Mouse (Mus musculus) forebrain, postnatal 0 days (tissue): ENCODE measurements around the gene Tmem246. TPM values are rescaled to one million over a fixed set of nuclear protein-coding genes. Genes with fewer than 3 reads are reported as not detected.

ENCODE experiments used
- ATAC-seq: fragments of 200-750 bp; cut with Nextera tagmentation; 2 replicates; pipeline ENCODE4 v1.8.0; 2017; ENCODE audit warnings: mild to moderate bottlenecking, moderate library complexity
- DNase-seq: peaks from one replicate; pipeline ENCODE4 v3.0.0-alpha.2; 2015
- H3K27ac ChIP-seq: fragments of 300-500 bp; sonication (generic); 2 replicates; pipeline ENCODE4 v1.5.1; 2014; ENCODE audit warnings: low read depth, mild to moderate bottlenecking, antibody characterized with exemption, low read length, moderate library complexity, mixed read lengths
- H3K27me3 ChIP-seq: fragments of 300-500 bp; sonication (generic); 2 replicates; pipeline ENCODE4 v1.6.1; 2014; ENCODE audit warnings: mild to moderate bottlenecking, low read length, mixed read lengths; ENCODE audit not compliant: insufficient read depth
- H3K36me3 ChIP-seq: fragments of 300-500 bp; sonication (generic); 2 replicates; pipeline ENCODE4 v1.6.1; 2014; ENCODE audit warnings: mild to moderate bottlenecking, moderate library complexity; ENCODE audit not compliant: insufficient read depth
- H3K4me1 ChIP-seq: fragments of 300-500 bp; sonication (generic); 2 replicates; pipeline ENCODE4 v1.6.1; 2014; ENCODE audit warnings: antibody characterized with exemption; ENCODE audit not compliant: insufficient read depth
- H3K4me2 ChIP-seq: fragments of 300-500 bp; sonication (generic); 2 replicates; pipeline ENCODE4 v1.6.1; 2014; ENCODE audit warnings: low read depth, mild to moderate bottlenecking, moderate library complexity
- H3K4me3 ChIP-seq: fragments of 300-500 bp; sonication (generic); 2 replicates; pipeline ENCODE4 v1.5.1; 2014; ENCODE audit warnings: low read depth, low read length, mixed read lengths
- H3K9ac ChIP-seq: fragments of 300-500 bp; sonication (generic); 2 replicates; pipeline ENCODE4 v1.6.1; 2014; ENCODE audit warnings: mild to moderate bottlenecking
- H3K9me3 ChIP-seq: fragments of 300-500 bp; sonication (generic); 2 replicates; pipeline ENCODE4 v1.6.1; 2016; ENCODE audit warnings: low read length
- CTCF ChIP-seq: sonication (generic); IDR thresholded peaks from 2 replicates; pipeline ENCODE4 v1.5.1; 2016; ENCODE audit warnings: antibody characterized with exemption, control low read depth, low read depth
- WGBS: fragments of 180-500 bp; shearing (Covaris S2); extraction: QIAGEN DNeasy Blood & Tissue Kit; methylation state at CpG from one replicate; pipeline ENCODE4 v1.1.7; 2014; 5-methylcytosine and 5-hydroxymethylcytosine counted together
- polyA plus RNA-seq: library from polyadenylated mRNA; unstranded; fragments of >200 nt; fragmentation: Nextera tagmentation; extraction: Ambion mirVana; gene quantifications from 2 replicates; pipeline ENCODE4 v1.2.1, GENCODE M21; 2015
- total RNA-seq: library from RNA; depleted of rRNA; stranded (reverse); fragments of >200 nt; gene quantifications from 2 replicates; pipeline ENCODE4 v1.2.3, GENCODE M21; 2014

The Tmem246 gene
- total and polyA plus RNA-seq, 2 experiments from 2014 or later, result 93.2 to 119 TPM

GRCm38 (mm10) chr4:49549383-49549782 is 48.3 kb downstream of the Tmem246 start, which contains the start of gene Aldob:
Gene Aldob, minus strand, starts transcription at chr4:49549546.
- H3K4me1 ChIP-seq, result no peaks in the 10 kb centered on the region
- TF ChIP-seq CTCF, result no peak
- no peaks in the 10 kb centered on the region for H3K36me3 ChIP-seq
- no peaks in the 10 kb centered on the region for H3K27me3 ChIP-seq
- H3K4me3 ChIP-seq, result no peak within 1 kb of the TSS
- no peak within 1 kb of the TSS for H3K4me2 ChIP-seq
- H3K9me3 ChIP-seq, result no peaks in the 10 kb centered on the region
- WGBS, result 69% methylated on average over 3 of the region's 3 CpGs
- DNase-seq (no peak), ATAC-seq (no peak)
- no peak within 1 kb of the TSS for H3K27ac ChIP-seq
- H3K9ac ChIP-seq, result no peak within 1 kb of the TSS

- 90% methylated on average over 7 of the region's 7 CpGs for whole genome bisulfite sequencing
- Histone ChIP-seq H3K9me3 (no peaks in the 10 kb centered on the region), H3K4me1 (no peaks in the 10 kb centered on the region), H3K9ac (no peak overlapping the region), H3K27me3 (no peaks in the 10 kb centered on the region), H3K4me2 (no peak overlapping the region), H3K27ac (no peak overlapping the region), H3K4me3 (no peak overlapping the region), H3K36me3 (no peaks in the 10 kb centered on the region)
- DNase-seq (no peak), ATAC-seq (no peak)
- TF ChIP-seq CTCF, result no peak
These were observed 50.0 kb downstream of the Tmem246 start for GRCm38 (mm10) chr4:49547544-49548219.

DNA sequence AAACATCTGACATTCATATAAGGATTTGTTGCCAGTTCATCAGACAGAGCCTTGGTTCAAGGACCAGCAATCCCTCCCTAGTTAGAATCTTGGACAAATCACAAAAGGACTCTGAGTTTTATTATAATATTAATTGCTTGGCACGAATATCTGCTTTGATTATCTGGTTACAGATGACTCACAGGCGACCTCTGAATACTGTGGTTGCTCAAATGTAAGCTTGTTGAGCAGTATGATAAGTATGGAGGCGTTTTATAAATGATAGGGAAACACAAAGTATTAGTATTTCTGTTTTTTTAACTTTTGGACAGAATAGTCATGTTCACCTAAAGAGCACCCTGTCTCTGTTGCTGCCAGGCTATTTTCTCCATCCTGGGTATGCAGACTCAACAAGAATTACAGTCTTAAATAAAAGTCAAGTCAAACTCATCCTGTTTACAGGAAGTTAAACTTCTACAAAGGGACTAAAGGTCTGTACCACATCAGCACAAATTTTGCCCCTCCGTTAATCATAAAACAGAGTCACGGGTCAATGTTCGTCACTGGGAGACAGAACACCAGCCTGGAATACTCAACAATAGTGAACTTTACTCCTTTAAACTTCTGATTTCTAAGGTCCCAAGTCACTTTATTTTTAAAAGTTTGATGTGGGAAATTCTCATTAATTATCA is 50.7 kb downstream of the Tmem246 start:
- Histone ChIP-seq H3K9me3 (no peaks in the 10 kb centered on the region), H3K4me3 (no peak overlapping the region), H3K27ac (no peak overlapping the region), H3K4me1 (no peaks in the 10 kb centered on the region), H3K27me3 (no peaks in the 10 kb centered on the region), H3K9ac (no peak overlapping the region), H3K4me2 (no peak overlapping the region), H3K36me3 (no peaks in the 10 kb centered on the region)
- 77% methylated on average over 6 of the region's 6 CpGs for WGBS
- no peak for TF ChIP-seq CTCF
- DNase-seq, result no peak
- ATAC-seq, result no peak

DNA sequence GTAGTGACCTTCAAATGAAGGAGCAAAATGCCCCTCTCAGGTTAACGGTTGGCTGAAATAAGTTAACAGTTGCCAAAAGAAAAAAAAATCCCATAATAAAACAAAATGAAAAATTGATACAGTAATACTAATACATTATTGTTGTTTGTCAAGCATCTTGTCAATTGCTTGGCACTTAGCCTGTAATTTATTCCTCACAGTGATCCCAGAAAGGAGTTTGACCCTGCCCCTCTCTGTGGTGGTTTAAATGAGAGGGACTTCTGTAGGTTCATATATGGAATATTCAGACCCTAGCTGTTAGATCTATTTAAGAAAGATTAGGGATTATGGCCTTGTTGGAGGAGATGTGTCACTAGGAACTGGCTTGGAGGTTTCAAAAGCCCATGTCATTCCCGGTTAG is 51.6 kb downstream of the Tmem246 start:
- no peak overlapping the region for H3K4me2 ChIP-seq
- no peak for DNase-seq
- no peaks in the 10 kb centered on the region for H3K36me3 ChIP-seq
- no peaks in the 10 kb centered on the region for H3K27me3 ChIP-seq
- WGBS, result 86% methylated on average over 2 of the region's 2 CpGs
- H3K27ac ChIP-seq, result no peak overlapping the region
- H3K4me3 ChIP-seq, result no peak overlapping the region
- no peak for TF ChIP-seq CTCF
- H3K4me1 ChIP-seq, result no peaks in the 10 kb centered on the region
- H3K9ac ChIP-seq, result no peak overlapping the region
- no peak for ATAC-seq
- no peaks in the 10 kb centered on the region for H3K9me3 ChIP-seq

- DNase-seq (no peak), ATAC-seq (no peak)
- no peak overlapping the region for H3K9ac ChIP-seq
- H3K4me2 ChIP-seq, result no peak overlapping the region
- no peak overlapping the region for H3K4me3 ChIP-seq
- no peak for TF ChIP-seq CTCF
- 61% methylated on average over 3 of the region's 3 CpGs for WGBS
- no peak overlapping the region for H3K27ac ChIP-seq
- H3K4me1 ChIP-seq, result no peaks in the 10 kb centered on the region
- H3K36me3 ChIP-seq, result no peaks in the 10 kb centered on the region
- H3K9me3 ChIP-seq, result no peaks in the 10 kb centered on the region
- H3K27me3 ChIP-seq, result no peaks in the 10 kb centered on the region
These were observed 56.7 kb downstream of the Tmem246 start for GRCm38 (mm10) chr4:49540966-49541365.

DNA sequence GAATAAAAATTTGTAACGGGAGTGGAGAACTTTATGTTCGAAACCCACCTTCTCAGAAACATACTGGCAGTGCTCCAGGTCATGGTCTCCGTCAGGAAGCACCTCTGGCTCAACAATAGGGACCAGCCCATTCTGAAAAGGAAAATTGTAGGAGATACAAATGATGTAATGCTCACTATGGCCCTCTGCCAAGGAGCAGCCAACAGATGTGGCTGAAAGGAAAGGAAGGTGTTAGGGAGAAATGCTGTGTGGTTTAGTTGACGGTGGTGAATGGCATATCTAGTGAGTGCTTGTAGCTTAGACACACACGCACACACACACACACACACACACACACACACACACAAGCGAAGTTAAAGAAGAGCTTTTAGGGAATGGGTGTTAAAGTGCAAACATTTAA is 58.0 kb downstream of the Tmem246 start:
- no peak overlapping the region for H3K4me3 ChIP-seq
- H3K4me2 ChIP-seq, result no peak overlapping the region
- H3K4me1 ChIP-seq, result no peaks in the 10 kb centered on the region
- DNase-seq (no peak), ATAC-seq (no peak)
- H3K9me3 ChIP-seq, result no peaks in the 10 kb centered on the region
- no peaks in the 10 kb centered on the region for H3K27me3 ChIP-seq
- no peak overlapping the region for H3K9ac ChIP-seq
- H3K36me3 ChIP-seq, result no peaks in the 10 kb centered on the region
- 53% methylated on average over 6 of the region's 6 CpGs for WGBS
- TF ChIP-seq CTCF, result no peak
- no peak overlapping the region for H3K27ac ChIP-seq

DNA sequence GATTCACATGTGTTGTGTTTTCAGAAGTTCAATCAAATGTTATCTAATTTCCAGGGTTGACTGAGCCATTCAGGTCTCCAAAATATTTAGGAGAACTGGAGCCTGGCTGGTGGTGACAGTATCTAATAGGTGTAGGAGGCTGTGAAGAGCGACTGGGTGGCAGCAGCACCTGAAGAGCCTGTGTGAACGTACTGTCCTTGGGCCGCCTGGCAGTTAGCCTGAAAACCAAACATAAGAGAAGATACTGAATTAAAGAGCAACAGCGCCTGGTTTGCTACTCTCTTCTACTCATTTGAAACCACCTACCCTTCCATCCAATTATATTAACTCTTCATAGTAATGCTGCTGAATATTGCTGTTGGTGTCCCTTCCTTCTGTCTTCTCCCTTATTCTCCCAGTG is 61.0 kb downstream of the Tmem246 start:
- ATAC-seq (no peak), DNase-seq (no peak)
- Histone ChIP-seq H3K4me1 (no peaks in the 10 kb centered on the region), H3K9ac (no peak overlapping the region), H3K4me3 (no peak overlapping the region), H3K27ac (no peak overlapping the region), H3K36me3 (no peaks in the 10 kb centered on the region), H3K9me3 (no peaks in the 10 kb centered on the region), H3K27me3 (no peaks in the 10 kb centered on the region), H3K4me2 (no peak overlapping the region)
- no peak for TF ChIP-seq CTCF
- 94% methylated on average over 4 of the region's 4 CpGs for WGBS
